Mouse (Mus musculus): Measurements from ENCODE around the gene Ldb3.
A peak's percentile ranks its signal among the peaks of the same experiment; 100 is the strongest.

The Ldb3 gene

GRCm38 (mm10) chr14:34588498-34588897 lies at the start of gene Ldb3:
Gene Ldb3 (minus strand): TSS chr14:34588682.
- no peak for DNase-seq (ENCODE audit: low read depth, low spot score)

- DNase-seq (ENCODE audit: low read depth, low spot score), result no peak
Measured at GRCm38 (mm10) chr14:34635721-34636120, 47.2 kb upstream of the Ldb3 start.

GRCm38 (mm10) chr14:34635192-34635591 lies 46.7 kb upstream of the Ldb3 start:
- DNase-seq (ENCODE audit: low read depth, low spot score), result no peak

GRCm38 (mm10) chr14:34632722-34633448 lies 44.4 kb upstream of the Ldb3 start:
- no peak for DNase-seq (ENCODE audit: low read depth, low spot score)

- DNase-seq (ENCODE audit: low read depth, low spot score), result no peak
Measured at GRCm38 (mm10) chr14:34626824-34627223, 38.3 kb upstream of the Ldb3 start.

GRCm38 (mm10) chr14:34623531-34624210 lies 35.2 kb upstream of the Ldb3 start:
- DNase-seq (ENCODE audit: low read depth, low spot score), result no peak

- no peak for DNase-seq (ENCODE audit: low read depth, low spot score)
Measured at GRCm38 (mm10) chr14:34623074-34623473, 34.6 kb upstream of the Ldb3 start.

GRCm38 (mm10) chr14:34620611-34621376 lies 32.3 kb upstream of the Ldb3 start:
- no peak for DNase-seq (ENCODE audit: low read depth, low spot score)

- no peak for DNase-seq (ENCODE audit: low read depth, low spot score)
Measured at GRCm38 (mm10) chr14:34618808-34619207, 30.3 kb upstream of the Ldb3 start.

- peak; percentile 56 for DNase-seq (ENCODE audit: low read depth, low spot score)
Measured at GRCm38 (mm10) chr14:34616821-34617220, 28.3 kb upstream of the Ldb3 start.

- no peak for DNase-seq (ENCODE audit: low read depth, low spot score)
Measured at GRCm38 (mm10) chr14:34615625-34616024, 27.1 kb upstream of the Ldb3 start.

- no peak for DNase-seq (ENCODE audit: low read depth, low spot score)
Measured at GRCm38 (mm10) chr14:34615082-34615481, 26.6 kb upstream of the Ldb3 start.

- no peak for DNase-seq (ENCODE audit: low read depth, low spot score)
Measured at GRCm38 (mm10) chr14:34614551-34614950, 26.1 kb upstream of the Ldb3 start.

- DNase-seq (ENCODE audit: low read depth, low spot score), result no peak
Measured at GRCm38 (mm10) chr14:34613523-34613922, 25.0 kb upstream of the Ldb3 start.

- no peak for DNase-seq (ENCODE audit: low read depth, low spot score)
Measured at GRCm38 (mm10) chr14:34612222-34612621, 23.7 kb upstream of the Ldb3 start.

- DNase-seq (ENCODE audit: low read depth, low spot score), result no peak
Measured at GRCm38 (mm10) chr14:34611591-34611990, 23.1 kb upstream of the Ldb3 start.

- DNase-seq (ENCODE audit: low read depth, low spot score), result no peak
Measured at GRCm38 (mm10) chr14:34601910-34602309, 13.4 kb upstream of the Ldb3 start.

GRCm38 (mm10) chr14:34599941-34600340 lies 11.5 kb upstream of the Ldb3 start, which contains the start of gene Opn4:
Gene Opn4 (minus strand): TSS chr14:34600142.
- no peak for DNase-seq (ENCODE audit: low read depth, low spot score)

GRCm38 (mm10) chr14:34595596-34596255 lies 7.2 kb upstream of the Ldb3 start:
- no peak for DNase-seq (ENCODE audit: low read depth, low spot score)

- DNase-seq (ENCODE audit: low read depth, low spot score), result no peak
Measured at GRCm38 (mm10) chr14:34591741-34592535, 3.5 kb upstream of the Ldb3 start.

Data from brain, embryonic 18.5 days (tissue).